Mouse (Mus musculus): ENCODE data around the gene Thsd7b.

Gene Thsd7b

DNA sequence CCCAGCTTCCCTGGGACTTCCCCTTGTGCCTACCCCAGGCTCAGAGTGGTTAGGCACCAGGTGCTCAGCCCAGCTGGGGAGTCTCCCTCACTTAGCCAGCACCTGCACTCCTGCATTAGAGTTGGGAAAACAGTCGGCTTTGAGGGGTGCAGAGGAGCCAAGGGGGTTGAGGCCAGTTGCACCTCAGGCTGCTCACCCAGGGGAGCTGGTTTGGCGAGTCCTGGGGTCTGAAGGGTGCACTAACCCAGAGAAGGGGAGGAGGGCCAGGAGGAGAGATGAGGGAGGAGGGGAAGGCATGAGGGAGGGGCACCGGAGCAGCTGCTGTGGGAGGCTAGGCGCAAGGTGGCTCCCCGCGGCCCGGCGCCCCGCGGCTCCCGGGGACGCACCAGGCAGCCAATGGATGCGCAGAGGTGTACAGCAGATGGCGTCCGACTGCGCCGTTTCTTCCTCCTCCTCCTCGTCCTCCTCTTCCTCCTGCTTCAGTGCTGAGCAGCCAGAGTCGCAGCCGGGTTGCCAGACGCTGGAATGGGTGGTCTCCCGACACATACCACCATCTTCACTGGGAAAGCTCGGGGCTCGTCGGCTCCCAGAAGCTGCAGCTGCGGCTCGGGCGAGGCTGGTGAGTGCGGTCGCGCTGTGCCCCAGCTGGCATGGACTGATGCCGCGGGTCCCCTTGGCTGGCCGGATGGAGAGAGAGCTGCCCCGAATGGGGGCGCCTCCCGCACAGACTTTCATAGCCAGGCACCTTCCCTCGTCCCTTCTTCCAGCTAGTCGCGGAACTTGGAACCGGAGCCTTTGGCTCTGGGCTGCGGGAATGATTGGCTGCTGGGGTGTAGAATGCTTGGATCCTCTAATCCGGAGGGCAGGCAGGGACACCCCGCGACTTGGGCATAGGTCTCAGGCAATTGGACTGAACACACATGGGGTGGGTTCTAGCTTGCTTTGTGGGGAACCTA lies at the start of gene Thsd7b:
Gene Thsd7b (plus strand): TSS at position 321 of the 956 bp plus-strand sequence.
- DNase-seq (ENCODE audit: low spot score) = no peak

DNA sequence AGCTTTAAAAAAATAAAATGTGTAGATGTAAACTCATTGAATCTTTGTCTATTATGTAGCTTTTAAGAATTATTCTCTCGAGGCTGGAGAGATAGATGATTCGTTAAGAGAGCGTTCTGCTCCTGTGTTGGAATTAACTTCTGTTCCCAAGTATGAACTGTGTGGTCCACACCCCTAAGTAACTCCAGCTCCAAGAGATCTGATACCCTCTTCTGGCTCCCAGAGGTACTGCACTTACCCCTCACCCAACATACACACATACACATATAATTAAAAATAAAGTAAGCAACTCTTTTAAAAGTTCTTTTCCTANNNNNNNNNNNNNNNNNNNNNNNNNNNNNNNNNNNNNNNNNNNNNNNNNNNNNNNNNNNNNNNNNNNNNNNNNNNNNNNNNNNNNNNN lies 28.8 kb upstream of the Thsd7b start:
- no peak for DNase-seq (ENCODE audit: low spot score)

DNA sequence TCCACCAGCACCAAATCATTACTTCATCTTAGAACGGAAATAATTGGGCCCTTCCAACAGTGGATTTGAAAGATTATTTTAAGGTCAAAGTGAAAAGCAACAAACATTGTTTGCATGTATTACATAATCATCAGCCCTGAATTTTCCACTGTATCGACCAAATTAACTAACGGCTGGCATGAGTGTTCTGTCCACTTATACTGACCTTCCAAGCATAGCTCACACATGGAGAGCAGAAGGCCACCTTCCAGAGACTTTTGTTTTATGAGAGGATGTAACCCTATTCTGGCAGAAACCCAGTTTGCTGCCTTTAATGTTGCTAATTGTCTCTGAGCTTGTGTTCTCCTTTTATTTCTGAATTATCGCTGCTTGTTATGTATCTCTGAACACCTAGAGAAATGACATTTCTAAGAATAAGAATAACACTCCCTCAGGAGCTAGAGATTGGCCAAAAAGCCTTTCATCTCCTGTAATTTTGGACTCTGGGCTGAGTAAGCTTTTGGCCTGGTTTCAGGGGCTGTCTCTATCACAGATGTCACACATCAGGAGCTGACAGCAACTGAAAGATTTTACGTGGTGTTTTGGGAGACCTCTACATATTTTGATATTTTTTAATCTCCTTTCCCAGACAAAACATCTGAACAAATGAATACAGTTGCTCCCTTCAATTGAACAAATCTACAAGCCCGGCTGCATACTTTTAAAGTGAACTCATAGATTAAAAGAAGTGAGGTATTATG lies 22.2 kb upstream of the Thsd7b start:
- no peak for DNase-seq (ENCODE audit: low spot score)

DNA sequence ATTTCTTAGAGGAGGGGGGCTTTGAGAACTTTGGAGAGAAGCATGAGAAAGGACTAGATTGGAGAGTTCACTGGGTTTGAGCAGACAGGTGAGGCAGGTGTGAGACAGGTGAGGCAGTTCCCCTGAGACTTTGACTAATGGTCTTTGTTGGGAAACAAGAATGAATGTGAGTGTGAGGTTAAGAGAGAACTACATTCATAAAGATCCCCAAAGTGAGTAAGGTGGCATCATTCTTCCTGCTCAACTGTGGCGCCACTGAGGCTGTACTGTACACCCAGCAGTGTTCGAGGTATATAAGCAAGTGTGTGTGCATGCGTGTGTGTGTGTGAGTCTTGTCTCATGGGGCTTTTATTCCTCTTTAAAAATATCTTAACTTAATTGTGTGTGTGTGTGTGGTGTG lies 6.4 kb upstream of the Thsd7b start:
- no peak for DNase-seq (ENCODE audit: low spot score)

DNA sequence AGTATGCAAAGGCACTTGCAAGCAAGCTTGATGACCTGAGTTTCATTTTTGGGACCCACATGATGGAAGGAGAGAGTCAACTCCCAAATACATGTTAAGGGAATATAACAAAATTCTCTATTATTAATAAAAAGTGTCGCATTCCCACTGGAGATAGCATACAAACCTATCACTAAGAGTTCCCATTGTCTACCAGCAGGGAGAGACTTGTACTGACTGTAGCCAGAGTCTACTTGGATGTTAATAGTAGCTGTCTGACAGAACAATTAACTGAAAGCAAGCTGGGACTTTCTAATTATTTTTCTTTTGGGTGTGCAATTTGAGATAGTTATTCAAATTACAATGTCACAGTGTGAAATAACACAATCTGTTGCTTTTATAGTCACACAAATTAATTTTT lies 31.1 kb downstream of the Thsd7b start:
- no peak for DNase-seq (ENCODE audit: low spot score)

DNA sequence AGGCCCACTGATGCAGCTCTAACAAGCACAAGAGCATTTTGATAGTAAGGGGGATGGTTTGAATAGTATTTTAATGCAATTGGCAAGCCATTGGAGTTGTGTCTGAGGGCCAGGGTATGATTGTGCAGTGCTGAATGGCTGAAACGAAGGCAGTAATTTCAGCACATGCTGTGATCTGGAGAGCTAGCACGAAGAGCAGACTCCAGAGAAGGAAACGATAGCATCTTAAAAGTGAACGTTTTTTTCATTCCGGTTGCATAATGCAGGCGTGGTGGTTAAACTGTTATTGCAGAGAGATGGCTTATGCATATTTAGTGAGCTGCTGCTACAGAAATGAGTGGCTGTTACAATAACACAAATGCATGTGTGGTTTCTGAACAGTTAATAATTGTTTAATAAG lies 51.3 kb downstream of the Thsd7b start:
- DNase-seq (ENCODE audit: low spot score) = no peak

DNA sequence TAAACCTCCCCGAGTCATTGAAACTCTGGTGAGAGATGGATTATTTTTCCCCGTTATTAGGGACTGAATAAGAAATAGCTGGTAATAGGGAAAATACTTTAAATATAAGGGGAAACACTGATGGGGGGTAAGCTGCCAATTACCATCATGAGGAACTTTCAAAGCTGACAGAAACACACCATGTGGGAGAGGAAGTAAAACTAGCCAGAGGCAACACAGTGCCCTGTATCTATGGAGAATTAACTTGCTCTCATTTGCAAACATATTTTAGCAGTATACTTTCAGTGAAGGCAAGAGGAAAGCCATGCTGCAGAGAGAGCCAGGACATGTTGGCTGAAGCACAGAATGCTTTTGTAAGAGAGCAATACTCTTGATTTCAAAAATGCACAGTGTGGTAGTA lies 51.7 kb downstream of the Thsd7b start:
- no peak for DNase-seq (ENCODE audit: low spot score)

DNA sequence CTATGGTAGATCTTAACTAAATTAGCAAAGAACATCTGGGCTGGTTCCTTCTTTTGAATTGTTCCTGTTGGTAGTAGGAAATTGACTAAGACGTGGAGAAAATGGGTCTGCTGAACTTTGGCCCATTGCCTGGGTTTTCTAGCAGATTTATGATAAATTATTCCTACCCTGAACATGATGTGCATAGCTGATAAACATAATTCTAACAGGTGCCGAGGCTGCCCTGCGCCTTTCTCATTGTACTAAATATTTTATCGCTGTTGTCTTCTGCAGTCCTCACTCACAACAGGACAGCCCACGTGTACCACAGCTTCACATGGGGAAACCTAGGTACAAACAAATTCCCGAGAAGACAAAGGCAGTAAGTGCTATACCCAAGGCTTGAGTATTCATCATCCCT lies 83.5 kb downstream of the Thsd7b start:
- DNase-seq (ENCODE audit: low spot score) = no peak

DNA sequence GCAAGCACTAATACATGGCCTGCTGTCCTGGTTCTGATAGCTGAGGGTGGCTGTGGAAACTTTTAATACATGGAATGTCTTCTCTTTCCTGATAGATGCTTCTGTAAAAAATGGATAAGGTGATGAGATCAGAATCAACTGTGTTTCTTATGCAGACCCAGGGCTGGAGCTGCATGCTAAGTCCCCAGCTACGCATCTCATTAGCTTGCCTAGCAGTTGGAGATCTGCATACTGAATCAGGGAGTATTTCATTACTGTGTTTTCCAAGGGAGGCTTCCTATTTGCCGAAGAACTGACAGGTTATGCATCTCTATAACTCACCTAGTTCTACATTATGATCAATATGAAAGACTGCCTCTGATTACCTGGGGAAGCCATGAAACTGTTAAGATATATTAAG lies 84.3 kb downstream of the Thsd7b start:
- DNase-seq (ENCODE audit: low spot score) = no peak

DNA sequence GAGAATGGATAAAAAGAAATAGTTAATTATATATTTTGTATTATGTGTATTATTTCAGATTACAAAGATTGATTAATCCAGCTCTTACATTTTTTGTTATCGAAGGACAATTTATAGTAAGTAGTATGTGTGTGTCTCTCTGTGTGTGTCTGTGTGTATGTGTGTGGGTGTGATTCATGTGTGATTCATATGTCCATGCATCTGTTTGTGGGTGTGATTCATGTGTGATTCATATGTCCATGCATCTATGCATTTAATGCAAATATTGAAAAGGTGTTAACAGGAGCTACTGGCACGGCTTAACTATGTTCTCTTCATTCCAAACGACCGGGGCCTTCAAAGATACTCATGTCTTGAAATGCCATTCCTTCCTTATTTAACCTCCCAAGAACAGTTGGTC lies 90.3 kb downstream of the Thsd7b start:
- no peak for DNase-seq (ENCODE audit: low spot score)

DNA sequence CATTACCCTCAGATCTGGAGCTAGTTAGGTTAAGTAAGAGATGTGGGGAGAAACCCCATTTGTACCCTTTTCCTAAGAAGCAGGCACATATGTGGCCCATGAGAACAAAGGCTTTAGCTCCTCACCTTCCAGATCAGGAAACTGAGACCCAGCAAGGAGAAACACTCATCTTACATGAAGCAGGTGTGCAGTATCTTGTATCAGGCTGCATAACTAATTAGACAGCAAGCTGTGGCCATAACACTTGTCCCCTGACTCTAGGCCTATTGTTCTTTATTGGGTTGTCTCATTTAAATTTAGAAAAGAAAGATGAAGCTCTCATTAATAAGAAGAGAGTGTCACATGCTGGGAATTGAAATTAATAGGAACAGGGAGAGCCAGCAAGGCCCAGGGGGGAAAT lies 91.7 kb downstream of the Thsd7b start:
- no peak for DNase-seq (ENCODE audit: low spot score)

DNA sequence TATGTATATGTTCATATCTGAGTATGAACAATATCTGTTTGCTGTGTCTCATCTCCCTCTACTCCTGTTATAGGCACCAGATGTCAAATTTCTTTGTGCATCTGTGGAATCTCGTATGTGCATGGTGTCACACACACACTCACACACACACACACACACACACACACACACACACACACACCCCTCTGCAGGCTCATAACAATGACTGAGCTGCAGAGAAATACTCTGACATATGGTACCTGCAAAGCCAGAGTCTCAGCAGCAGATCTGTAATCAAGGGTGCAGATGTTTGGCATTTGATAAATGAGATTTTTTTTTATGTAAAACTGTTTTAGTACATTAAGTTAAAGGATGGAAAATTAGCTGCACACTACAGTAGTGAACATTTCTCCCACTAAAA lies 92.5 kb downstream of the Thsd7b start:
- no peak for DNase-seq (ENCODE audit: low spot score)

DNA sequence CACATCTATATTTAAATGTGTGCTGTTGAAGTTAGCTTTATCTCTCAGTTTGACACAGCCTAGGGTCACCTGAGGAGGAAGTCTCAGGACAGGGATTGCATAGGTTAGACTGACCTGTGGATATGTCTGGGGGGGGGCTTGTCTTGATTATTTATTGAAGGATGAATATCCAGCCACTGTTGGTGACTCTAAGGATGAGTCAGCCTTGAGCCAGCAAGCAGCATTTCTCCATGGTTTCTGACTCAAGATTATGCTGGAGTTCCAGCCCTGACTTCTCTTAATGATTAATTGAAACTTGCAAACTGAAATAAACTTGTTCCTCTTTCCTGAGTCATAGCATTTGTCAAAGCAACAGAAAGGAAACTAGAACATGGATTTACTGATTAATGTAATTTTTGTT lies 113.4 kb downstream of the Thsd7b start:
- DNase-seq (ENCODE audit: low spot score) = no peak

DNA sequence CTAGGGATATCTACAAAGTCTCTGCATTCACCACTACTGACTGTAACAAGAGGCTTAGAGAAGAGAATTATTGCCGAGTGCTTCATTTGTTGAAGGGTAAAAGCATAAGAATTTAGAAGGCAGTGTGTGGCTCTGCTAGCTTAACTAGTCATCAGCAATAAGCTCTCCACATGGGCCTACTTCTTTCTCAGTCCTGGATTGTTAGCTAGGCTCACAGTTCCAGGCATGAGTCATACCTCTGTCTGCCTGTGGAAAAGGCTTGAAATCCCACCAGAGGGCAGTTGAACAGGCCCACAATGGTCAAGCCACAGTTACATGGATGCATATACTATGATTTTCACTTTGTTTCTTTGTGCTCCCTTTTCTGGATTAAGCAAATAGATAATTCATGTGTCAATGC lies 138.5 kb downstream of the Thsd7b start:
- no peak for DNase-seq (ENCODE audit: low spot score)

DNA sequence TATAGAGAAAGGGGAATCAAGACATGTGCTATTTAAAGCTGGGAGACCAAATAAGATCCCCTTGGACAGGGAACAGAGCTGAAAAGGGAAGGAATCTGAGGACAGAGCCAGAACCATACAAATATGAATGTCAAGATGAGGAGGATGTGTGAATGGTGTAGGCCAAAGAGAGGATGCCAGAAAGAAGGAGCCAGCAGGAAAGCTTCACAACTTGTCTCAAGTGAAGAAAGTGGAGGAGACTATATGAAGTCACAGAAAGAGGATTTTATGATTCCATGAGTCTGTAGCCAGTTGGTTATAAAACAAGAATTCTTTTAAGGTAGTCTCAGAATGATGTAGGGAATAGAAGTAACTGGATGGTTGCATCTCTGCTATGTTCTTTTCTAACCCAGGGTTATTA lies 148.5 kb downstream of the Thsd7b start:
- DNase-seq (ENCODE audit: low spot score) = no peak

DNA sequence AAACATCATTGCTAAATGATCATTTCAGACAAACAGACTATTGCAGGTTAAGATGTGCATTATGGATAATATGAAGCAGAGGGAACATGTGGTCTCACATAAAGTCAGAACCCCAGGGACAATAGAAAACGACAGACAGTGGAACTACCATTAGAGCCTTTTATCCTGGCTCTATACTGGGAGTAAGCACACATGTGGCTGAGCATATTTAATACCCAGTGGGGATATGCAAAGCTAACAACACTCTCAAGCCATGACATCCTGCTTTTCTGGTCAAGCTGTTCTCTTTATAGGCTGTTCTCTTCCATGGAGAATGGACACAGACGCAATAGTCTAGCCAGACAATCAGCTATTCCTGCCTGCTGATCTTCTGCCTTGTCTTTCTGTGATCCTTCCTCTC lies 191.3 kb downstream of the Thsd7b start:
- no peak for DNase-seq (ENCODE audit: low spot score)

DNA sequence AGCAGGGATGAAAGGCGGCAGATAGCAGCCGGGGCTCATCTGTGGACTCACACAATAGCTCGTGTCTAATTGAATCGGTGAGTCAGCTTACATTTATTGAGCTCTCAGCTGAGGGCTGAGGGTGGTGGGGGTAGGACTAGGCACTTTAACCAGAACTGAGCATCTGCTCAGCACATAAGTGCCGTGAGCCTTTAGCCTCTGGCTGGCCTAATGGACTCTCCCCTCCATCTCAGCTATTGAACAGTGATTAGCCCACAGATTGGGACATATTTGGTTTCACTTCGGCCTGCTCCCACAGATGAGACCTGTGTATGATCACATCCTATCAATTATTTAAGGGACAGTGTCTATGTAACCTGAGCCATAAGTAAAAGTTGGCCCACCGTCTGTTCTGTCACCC lies 200.4 kb downstream of the Thsd7b start:
- DNase-seq (ENCODE audit: low spot score) = no peak

DNA sequence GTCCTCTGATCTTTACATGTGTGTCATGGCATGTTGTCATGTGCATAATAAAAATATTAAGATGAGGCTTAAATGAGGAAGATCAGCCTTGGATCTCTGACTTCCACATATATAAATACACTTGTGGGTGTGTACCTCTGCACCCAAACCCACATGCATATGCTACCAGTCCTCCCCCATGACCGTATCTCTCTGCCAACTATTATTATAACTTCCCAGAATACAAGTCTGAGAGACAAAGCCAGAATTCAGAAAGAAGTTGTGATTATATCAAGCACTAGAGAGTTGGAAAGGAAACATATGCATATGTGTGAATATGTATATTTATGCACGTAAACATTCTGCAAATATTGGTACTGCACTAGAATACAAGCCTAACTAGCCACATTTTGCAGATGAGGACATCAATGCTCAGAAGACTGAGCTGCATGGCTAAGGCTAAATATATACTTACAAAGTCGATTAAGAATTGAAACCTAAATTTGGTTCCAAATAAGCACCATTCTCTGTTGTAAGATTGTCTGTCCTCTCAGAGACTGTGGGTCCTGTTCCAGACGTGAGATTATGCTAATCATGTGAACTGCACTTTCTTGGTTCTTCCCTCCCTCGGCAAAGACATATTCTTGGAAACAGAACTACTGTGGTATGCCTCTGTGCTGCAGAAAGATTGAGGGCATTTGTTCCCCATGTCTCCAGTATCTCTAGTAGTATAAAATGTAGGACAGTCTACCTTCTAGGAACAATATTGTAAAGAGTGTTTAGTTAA lies 211.3 kb downstream of the Thsd7b start:
- DNase-seq (ENCODE audit: low spot score) = no peak

DNA sequence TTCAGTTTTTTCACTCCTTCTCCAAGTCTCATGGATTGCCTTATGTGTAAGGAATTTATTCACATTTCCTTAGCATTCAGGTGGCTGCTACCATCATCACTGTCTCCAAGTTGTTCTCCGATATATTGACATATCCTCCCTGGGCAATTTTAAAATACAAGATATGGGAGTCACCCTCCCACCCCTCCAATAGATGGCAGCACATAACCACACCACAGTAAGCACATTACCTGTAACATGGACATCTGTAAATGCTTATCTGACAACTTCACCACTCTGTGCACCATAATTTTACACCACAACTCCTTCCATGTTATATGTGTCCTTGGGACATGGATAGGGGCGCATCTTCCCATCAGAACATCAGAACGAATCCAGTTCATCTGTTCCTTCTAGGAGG lies 218.0 kb downstream of the Thsd7b start:
- no peak for DNase-seq (ENCODE audit: low spot score)

DNA sequence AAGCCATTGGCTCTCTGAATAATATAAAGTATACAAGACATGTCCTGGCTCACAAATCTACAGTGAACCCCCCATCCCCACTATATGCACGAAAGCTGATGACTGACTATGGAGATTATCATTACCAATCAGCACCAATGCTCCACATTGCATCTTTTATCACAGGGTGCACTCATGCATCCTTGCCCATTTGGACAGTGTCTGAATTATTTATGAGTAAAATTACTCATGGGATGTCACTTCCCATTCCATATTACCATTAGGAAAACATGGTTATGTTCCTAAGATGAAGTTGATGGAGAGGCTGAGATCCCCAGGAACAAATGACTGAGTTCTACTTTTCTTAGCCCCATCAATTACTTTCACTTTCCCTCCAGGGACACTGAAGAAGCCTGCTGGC lies 220.8 kb downstream of the Thsd7b start:
- no peak for DNase-seq (ENCODE audit: low spot score)

DNA sequence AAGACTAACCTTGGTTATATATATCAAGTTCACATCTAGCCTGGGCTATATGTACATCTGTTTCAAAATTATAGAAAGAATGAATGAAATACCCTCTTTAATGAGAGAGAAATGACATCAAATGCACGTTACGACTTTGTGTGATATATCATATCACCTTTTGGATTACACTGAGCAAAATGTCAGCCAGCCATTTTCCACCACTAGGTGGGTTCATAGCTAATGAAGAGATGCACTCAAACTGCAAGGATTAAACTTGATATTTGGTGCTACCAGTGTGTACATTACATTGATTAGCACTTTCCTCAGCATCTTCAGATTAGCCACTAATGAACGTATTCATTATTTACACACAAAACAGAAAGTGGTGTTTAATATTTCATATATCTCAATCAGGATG lies 228.6 kb downstream of the Thsd7b start:
- no peak for DNase-seq (ENCODE audit: low spot score)

DNA sequence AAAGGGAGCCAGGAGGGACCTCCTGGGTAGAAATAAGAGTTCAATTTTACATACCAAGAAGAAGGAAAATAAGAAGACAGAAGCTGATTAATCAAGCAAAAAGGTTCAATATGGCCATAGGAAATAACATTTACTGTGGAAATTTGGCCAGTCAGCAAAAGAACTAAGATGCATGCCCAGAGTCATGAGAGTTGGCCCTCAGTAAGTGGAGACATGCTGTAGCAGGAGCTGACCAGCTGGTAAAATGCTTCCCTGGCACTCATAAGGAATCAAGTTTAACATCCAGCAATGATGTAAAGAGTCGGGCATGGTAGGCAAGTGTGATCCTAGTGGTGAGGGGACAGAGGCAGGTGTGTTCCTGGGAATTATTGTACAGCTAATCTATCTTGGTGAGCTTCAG lies 243.3 kb downstream of the Thsd7b start:
- no peak for DNase-seq (ENCODE audit: low spot score)

DNA sequence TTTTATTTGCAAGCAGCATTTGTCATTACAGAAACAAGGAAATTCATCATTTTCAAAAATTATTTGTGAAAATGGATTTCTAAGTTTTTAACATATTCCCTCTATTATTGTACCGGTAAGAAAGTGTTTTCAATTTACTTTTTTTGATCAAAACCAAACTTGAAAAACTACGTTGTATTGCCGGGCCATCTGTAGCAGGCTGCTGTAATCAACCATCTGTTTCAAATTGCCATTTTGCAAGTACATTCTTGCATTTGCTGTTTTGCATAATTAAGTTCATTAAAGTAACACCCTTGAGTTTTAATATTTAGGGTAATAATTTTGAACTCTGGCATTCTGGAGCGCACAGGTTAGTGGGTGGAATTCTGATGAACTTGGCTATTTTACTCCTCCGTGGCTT lies 246.6 kb downstream of the Thsd7b start:
- no peak for DNase-seq (ENCODE audit: low spot score)
